Mouse (Mus musculus) C2C12 (cell line): Measurements from ENCODE around the gene Klrb1c.
"Not testable (repeated sequence)": the region's sequence is repeated elsewhere in the genome, so short reads cannot be mapped to it uniquely, and the experiment has no call there.

Source experiments
- CEBPB ChIP-seq: IDR thresholded peaks from one replicate; pipeline ENCODE4 v1.6.1; 2011; ENCODE audit warnings: low read depth, mild to moderate bottlenecking, control low read depth, moderate library complexity
- CTCF ChIP-seq: IDR thresholded peaks from one replicate; pipeline ENCODE4 v1.5.1; 2011; ENCODE audit not compliant: control insufficient read depth, insufficient read depth, insufficient read length
- MAX ChIP-seq: IDR thresholded peaks from one replicate; pipeline ENCODE4 v1.6.1; 2011; ENCODE audit warnings: mild to moderate bottlenecking, control low read depth
- MYOD1 ChIP-seq: IDR thresholded peaks from one replicate; pipeline ENCODE4 v1.6.1; 2011; ENCODE audit warnings: low read depth; ENCODE audit not compliant: control insufficient read depth, insufficient read length
- MYOG ChIP-seq: IDR thresholded peaks from one replicate; pipeline ENCODE4 v1.6.1; 2011; ENCODE audit not compliant: control insufficient read depth, insufficient read length; ENCODE audit errors: extremely low read depth
- USF1 ChIP-seq: IDR thresholded peaks from one replicate; pipeline ENCODE4 v1.6.1; 2011; ENCODE audit warnings: low read depth, mild to moderate bottlenecking, control low read depth, moderate library complexity

DNA sequence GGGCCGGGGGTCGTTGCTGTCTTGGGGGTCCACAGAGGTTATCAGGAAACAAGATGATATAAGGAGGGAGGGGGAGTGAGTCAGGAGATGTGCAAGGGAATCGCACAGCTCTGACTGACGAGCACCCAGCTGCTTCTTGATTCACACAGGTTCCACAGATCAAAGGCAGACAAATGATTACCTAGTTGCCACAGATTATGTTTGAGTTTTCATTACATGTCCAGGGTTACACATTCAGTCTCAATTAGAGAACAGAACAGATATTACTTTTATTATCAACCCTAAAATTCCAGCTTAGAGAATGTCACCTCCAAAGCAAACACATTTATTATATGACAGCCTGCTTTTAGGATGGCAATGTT is 33.6 kb downstream of the Klrb1c start:
- not testable (repeated sequence) for TF ChIP-seq CTCF, CEBPB, MYOG, MAX, USF1, MYOD1
